Mouse (Mus musculus): ENCODE results near the gene Ppfia1.
A peak's percentile ranks its signal among the peaks of the same experiment; 100 is the strongest.

Gene Ppfia1

GRCm38 (mm10) chr7:144549904-144550566, 3.5 kb downstream of the Ppfia1 start:
- peak; percentile 96 for DNase-seq (ENCODE audit: low read depth, low spot score)

- no peak for DNase-seq (ENCODE audit: low read depth, low spot score)
Observed at GRCm38 (mm10) chr7:144545231-144545630, 8.3 kb downstream of the Ppfia1 start.

GRCm38 (mm10) chr7:144541351-144541750, 12.2 kb downstream of the Ppfia1 start:
- no peak for DNase-seq (ENCODE audit: low read depth, low spot score)

DNA sequence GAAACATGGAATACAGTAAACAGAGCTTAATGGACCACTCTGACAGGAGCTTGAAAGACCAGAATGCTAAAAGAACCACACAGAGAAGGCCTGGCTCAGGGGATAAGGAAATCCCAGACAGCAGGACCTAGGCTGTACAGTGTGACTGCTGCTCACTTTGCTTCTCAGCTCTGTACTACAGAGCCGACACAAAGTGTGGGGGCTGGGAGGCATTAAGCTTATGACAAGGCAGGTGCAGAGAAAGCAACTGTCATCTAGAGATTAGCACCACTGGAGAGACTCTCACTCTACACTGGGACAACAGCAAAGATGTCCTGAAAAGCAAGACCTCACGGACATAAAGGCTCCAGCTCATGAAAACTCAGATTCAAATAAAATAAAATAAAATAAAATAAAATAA, 14.4 kb downstream of the Ppfia1 start:
- DNase-seq (ENCODE audit: low read depth, low spot score): no peak

DNA sequence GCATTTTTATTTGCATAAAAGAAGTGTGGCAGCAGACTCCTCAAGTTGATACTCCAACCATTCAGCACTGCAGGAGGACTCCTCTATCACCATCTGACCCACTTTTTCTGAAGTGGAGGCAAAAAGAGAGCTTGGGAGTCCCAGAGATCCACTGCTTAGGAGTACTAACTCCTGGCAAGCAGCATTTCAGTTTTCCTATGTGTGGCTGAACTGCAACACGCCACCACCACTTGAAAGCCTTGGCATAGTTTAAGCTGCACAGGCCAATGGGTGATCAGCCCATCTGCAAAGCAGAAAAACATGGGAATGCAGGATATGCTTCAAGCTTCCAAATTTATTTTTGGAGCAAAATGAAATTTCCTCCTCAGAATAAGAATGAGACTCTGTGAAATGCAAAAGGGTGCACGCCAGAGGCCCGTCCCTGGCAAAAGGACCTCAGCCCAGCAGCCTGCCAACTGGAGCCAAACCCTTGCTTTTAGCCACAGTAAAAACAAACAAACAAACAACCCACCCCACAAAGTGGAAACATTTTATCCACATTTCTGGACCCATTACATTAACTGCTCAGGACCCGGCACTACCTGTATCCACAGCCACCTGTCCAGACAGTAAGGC, 15.4 kb downstream of the Ppfia1 start:
- peak; percentile 72 for DNase-seq (ENCODE audit: low read depth, low spot score)

DNA sequence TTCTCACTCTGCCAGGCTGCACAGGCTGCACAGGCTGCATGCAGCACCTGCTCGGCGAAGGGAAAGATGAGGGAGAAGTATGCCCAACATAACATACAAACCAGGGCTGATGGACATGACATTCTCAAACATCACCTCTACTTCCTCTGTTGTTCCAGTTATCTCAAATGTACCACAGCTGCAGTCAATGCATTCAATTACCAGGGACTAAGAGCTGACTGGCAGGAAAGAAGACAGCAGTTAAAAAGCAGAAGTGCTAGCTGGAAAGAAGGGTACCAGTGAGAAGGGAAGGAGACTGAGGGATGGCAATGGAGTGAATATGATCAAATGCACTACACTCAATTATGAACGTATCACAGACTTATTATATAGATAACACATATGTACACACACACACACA, 17.2 kb downstream of the Ppfia1 start:
- no peak for DNase-seq (ENCODE audit: low read depth, low spot score)

DNA sequence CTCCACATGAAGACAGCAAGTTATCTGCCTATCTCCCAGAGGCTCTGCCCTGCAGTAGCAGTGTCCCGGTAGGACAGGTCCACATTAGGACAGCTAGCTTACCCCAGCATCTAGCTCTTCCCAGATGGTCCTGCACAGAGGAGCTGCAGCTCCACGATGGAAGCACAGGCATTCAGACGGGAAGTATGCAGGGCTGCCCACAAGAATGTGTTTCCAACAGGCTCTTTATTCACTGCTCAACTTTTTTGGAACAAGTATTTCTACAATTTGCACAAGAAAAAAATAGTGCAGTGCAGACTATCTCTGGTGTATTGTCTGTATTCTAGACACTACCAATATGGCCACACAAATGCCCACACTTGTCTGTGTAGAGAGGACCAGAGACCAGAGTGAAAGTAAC, 18.8 kb downstream of the Ppfia1 start:
- DNase-seq (ENCODE audit: low read depth, low spot score): no peak

DNA sequence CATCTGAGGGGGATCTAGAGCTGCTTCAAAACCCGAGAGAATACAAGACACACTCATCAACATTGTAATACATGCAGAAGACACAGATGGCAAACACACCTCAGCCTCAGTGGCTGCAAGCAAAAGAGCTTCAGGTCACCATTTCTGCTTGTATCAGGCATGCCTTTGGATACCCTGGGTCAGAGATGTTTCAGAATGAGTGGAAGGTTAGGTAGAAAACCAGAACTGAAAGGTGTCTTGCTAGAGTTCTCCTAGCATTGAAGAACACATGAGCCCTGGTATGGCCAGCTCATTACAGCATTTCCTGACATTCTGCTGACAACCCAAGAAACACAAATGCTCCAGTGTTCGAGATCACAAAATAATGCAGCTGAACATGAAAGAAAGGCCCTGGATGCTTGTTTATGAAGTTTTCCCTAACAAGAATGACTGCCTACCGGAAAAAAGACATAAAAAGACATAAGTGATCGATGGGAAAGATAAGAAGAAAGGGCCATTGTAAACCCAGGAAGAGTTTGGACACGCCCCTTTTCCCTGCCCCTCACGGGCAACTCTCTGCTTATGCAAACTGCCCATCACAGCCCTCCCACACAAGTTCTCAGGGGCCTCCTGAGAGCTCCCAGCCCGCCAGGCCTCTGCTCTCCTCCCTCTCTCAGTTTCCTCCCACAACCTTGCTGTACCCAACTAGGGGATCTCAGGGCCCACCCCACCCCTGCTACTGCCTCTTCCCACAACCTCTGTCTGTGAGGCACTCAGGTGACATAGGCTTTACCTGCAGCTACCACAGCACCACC, 21.7 kb downstream of the Ppfia1 start:
- no peak for DNase-seq (ENCODE audit: low read depth, low spot score)

GRCm38 (mm10) chr7:144529851-144530250, 23.7 kb downstream of the Ppfia1 start:
- peak; percentile 75 for DNase-seq (ENCODE audit: low read depth, low spot score)

DNA sequence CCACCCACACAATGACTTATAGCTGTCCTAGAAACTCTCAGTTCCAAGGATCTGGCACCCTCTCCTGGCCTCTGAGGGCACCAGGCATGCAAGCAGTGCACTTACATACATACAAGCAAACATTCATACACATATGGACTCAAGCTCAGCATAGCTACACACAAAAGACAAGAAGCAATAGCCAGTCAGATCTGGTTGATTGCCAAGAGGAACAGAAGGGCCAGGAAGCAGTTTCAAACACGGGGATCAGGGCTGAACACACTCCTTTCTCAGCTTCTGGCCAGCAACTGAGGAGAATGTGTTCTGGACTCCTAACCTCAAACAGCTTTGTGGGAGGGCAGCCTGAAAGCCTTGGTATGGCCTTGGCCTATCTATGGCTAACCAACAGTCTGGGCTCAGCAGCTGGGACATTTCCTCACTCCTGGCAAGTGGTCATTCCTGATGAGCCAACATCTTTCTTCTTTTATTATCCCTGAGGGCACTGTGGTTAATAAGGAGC, 25.8 kb downstream of the Ppfia1 start:
- DNase-seq (ENCODE audit: low read depth, low spot score): peak; percentile 77

GRCm38 (mm10) chr7:144526649-144527048, 26.9 kb downstream of the Ppfia1 start:
- DNase-seq (ENCODE audit: low read depth, low spot score): no peak

DNA sequence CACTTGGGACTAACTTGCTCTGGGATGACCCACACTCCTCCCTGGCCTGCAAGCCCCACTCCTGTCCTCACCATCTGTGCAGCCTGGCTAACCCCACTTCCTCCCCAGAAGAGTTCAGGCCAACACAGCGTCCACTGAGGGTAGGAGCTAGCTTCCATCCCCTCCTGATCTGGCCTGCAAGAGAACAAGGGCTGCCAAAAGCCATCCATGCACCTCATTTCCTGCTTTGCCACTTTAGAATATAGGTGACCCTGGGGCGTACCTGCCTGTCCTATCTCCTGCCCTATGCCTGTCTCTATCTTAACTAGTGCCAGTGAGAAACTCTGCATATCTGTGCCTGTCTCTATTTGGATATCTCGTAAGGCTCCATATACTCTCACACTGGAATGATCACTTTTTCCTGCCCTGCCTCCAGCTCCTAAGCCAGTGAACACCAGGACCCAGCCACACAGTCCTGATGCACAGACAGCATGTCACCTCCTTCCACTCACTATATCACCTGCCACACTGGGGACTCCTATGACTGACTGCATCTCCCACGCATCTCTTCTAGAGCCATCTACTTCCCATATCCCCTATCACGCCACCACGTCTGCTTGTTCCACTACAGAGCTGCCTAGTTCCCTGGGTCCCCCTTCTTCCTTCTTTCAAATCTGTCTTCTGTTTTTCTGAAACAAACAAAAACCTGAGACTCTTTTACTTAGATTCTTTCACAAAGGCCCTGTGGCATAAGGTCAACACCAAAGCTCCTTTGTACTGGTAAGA, 28.9 kb downstream of the Ppfia1 start:
- DNase-seq (ENCODE audit: low read depth, low spot score): peak; percentile 97

DNA sequence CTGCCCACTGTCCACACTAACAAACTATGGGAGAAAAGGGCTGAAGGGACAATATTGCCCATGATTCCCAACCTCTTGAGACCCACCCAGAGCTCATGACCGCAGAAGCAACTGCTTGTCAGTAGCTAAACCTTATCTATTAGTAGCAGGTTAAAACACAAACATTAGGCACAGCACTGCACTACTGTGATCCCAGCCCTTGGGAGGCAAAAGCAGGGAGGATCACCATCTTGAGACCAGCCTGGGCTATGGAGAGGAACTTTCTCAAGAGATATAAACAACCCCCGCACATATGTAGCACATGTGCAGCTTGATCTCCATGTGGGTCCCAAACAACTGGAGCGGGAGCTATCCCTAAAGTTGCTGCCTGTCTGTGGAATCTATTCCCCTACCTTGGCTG, 30.1 kb downstream of the Ppfia1 start:
- DNase-seq (ENCODE audit: low read depth, low spot score): no peak

DNA sequence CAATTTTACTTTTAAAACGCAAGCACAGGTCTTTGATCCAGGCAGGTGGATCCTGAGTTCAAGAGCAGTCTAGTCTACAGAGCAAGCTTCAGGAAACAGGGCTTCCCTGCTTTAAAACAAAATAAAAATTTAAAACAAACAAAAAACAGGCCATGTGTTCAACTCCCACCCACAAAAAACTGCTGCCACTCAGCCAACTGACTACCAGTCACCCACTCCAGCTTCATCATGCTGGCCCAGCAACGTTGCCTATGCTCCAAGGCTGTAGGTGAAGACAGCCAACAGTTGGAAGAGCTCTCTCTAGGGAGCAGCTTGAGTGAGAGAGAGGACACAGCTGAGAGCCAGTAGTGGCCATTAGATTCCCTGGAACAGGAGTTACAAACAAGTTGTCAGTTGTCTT, 31.6 kb downstream of the Ppfia1 start:
- no peak for DNase-seq (ENCODE audit: low read depth, low spot score)

GRCm38 (mm10) chr7:144519852-144520251, 33.7 kb downstream of the Ppfia1 start:
- DNase-seq (ENCODE audit: low read depth, low spot score): no peak

- no peak for DNase-seq (ENCODE audit: low read depth, low spot score)
Observed at GRCm38 (mm10) chr7:144516711-144517110, 36.8 kb downstream of the Ppfia1 start.

GRCm38 (mm10) chr7:144509090-144509489, 44.4 kb downstream of the Ppfia1 start:
- no peak for DNase-seq (ENCODE audit: low read depth, low spot score)

- no peak for DNase-seq (ENCODE audit: low read depth, low spot score)
Observed at GRCm38 (mm10) chr7:144506807-144507206, 46.7 kb downstream of the Ppfia1 start.

DNA sequence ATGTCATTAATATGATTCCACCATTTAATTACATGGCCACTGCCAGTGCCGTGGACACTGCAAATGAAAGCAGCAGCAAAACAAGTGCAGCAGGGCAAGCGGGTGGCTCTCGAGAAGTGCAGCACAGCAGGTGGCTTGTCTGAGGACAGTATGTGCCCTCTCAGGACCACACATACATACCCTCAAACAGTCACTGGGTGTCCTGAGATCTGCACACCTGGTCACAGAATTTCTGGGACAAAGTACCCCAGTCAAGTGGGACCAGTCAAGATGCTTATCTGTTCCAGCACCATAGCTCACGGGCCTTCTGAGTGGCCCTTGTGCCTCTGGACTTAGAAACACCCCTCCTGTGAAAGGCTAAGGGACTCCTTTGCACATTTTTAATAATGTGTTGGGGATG, 49.6 kb downstream of the Ppfia1 start:
- no peak for DNase-seq (ENCODE audit: low read depth, low spot score)

GRCm38 (mm10) chr7:144492931-144493330, 60.6 kb downstream of the Ppfia1 start:
- no peak for DNase-seq (ENCODE audit: low read depth, low spot score)

DNA sequence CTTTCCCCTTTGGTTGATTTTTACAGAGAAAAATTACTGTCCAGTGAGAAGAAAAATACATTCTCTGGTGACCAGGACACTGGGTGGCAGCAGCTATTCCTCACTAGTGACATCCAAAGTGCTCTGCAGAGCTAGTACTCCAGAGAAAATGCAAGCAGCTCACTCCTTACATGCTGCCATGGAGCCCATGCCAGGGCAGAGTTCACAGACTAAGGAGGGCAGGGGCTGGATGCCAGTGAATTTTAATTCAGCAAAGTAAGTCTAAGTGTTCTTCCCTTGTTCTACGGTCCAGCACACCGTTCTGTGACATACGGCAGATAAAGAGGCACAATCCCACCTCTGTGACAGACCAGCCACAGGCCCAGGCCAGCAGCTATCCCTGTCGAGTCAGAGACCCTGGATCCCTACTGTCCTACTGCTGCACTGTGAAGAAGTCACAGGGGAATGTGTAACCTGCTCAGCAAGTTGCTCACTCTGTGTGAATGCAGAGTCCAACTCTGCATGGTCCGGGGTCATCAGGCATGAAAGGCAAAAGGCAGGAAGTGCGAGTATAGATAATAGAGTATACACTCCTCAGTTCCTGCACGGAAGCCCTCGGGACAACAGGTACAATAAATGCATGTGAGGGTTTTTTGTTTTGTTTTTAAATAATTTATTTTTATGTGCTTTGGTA, 63.2 kb downstream of the Ppfia1 start:
- no peak for DNase-seq (ENCODE audit: low read depth, low spot score)

Data from brain, adult 2 months (tissue).